Mouse (Mus musculus): ENCODE results near the gene Gsdma3. TPM values are rescaled to one million over a fixed set of nuclear protein-coding genes. Genes with fewer than 3 reads are reported as not detected.
A peak's percentile ranks its signal among the peaks of the same experiment; 100 is the strongest.

The Gsdma3 gene
- polyA plus RNA-seq, 1 experiment: 1.1 TPM

DNA sequence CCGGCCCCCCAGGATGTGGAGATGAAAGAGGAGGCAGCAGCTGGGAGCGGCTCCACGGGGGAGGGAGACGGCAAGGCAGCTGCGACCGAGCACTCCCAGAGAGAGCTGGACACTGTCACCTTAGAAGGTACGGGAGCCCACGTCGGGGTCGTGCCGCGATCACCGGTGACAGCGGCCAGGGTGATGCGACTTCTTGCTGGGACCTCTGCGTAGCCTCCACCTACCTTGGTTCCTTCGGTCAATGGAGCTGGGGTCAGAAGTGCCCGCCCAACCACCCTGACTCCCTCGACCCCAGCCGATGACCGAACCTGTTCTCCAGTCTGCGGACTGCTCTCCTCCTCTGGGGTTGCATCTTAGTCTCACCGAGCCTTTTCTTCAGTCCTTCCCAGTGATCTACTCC, 56.7 kb downstream of the Gsdma3 start:
- H3K27ac ChIP-seq (ENCODE audit: control insufficient read depth, insufficient read depth, low read length): no peak overlapping the region
- H3K36me3 ChIP-seq (ENCODE audit: control insufficient read depth, insufficient read depth, low read length): peaks cover 24% of the 10 kb centered on the region
- peak overlapping the region; percentile 71 for H3K4me3 ChIP-seq (ENCODE audit: control insufficient read depth, insufficient read depth, low read length)
- no peak for DNase-seq
- H3K4me1 ChIP-seq (replicated peaks; ENCODE audit: control insufficient read depth, insufficient read depth, low read length): peaks cover 2% of the 10 kb centered on the region; the same call in 1 of the 2 replicates
- TF ChIP-seq POLR2A (IDR thresholded peaks at IDR 0.05; ENCODE audit: control insufficient read depth, extremely low read depth, insufficient read depth, low read length, poor library complexity) (no peak), CTCF (IDR thresholded peaks at IDR 0.05; ENCODE audit: borderline replicate concordance, control insufficient read depth, extremely low read depth, insufficient read depth, low read length, poor library complexity) (no peak)
- under 1% methylated on average over 23 of the region's 23 CpGs for WGBS
- H3K27me3 ChIP-seq (ENCODE audit: control insufficient read depth, insufficient read depth, low read length): no peaks in the 10 kb centered on the region

DNA sequence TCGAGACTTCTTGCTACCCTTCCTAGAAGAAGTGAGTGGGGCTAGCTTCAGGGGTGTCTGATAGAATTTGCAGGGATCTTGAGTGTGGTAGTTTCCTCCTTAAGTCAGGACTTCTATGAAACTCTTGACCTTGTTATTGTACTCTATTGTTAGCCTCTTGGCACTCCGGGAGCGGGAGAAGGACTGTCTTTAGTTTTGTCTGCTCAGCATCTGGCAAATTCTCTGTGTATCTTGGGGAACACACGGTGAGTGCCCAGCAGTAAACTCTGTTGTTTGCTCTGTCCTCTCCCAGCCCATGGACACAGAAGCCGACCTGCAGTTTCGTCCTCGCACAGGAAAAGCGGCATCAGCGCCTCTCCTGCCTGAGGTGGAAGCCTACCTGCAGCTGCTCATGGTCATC, 59.5 kb downstream of the Gsdma3 start:
- H3K4me1 ChIP-seq (replicated peaks; ENCODE audit: control insufficient read depth, insufficient read depth, low read length): peaks cover 2% of the 10 kb centered on the region; the same call in 1 of the 2 replicates
- TF ChIP-seq POLR2A (IDR thresholded peaks at IDR 0.05; ENCODE audit: control insufficient read depth, extremely low read depth, insufficient read depth, low read length, poor library complexity) (no peak), CTCF (IDR thresholded peaks at IDR 0.05; ENCODE audit: borderline replicate concordance, control insufficient read depth, extremely low read depth, insufficient read depth, low read length, poor library complexity) (no peak)
- no peak overlapping the region for H3K4me3 ChIP-seq (ENCODE audit: control insufficient read depth, insufficient read depth, low read length)
- WGBS: 97% methylated on average over 9 of the region's 9 CpGs
- H3K36me3 ChIP-seq (ENCODE audit: control insufficient read depth, insufficient read depth, low read length): peaks cover 43% of the 10 kb centered on the region
- H3K27ac ChIP-seq (ENCODE audit: control insufficient read depth, insufficient read depth, low read length): no peak overlapping the region
- no peaks in the 10 kb centered on the region for H3K27me3 ChIP-seq (ENCODE audit: control insufficient read depth, insufficient read depth, low read length)
- no peak for DNase-seq

DNA sequence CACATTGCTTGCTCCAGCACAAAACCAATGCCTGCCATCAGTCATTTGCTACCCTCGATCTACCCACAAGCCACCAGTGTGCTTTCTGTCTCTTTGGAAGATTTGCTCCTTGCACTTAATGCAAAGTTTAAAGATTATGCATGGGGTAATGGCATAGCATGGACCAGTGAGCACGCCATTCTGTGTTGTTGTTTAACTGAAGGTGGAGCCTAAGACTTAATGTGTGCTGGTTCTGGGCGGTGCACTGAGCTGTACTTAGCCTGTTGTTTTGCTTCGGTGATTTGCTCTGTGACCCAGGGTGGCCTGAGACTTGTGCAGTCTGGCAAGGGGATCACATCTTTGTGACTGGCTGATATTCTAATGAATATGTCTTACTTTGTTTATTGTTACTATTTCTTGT, 60.8 kb downstream of the Gsdma3 start:
- TF ChIP-seq CTCF (IDR thresholded peaks at IDR 0.05; ENCODE audit: borderline replicate concordance, control insufficient read depth, extremely low read depth, insufficient read depth, low read length, poor library complexity): no peak
- TF ChIP-seq POLR2A (IDR thresholded peaks at IDR 0.05; ENCODE audit: control insufficient read depth, extremely low read depth, insufficient read depth, low read length, poor library complexity): no peak
- no peaks in the 10 kb centered on the region for H3K4me1 ChIP-seq (replicated peaks; ENCODE audit: control insufficient read depth, insufficient read depth, low read length)

More for the DNA sequence above, 60.8 kb downstream of the Gsdma3 start:
- no peak for DNase-seq
- Histone ChIP-seq H3K4me3 (ENCODE audit: control insufficient read depth, insufficient read depth, low read length) (no peak overlapping the region), H3K27ac (ENCODE audit: control insufficient read depth, insufficient read depth, low read length) (no peak overlapping the region), H3K36me3 (ENCODE audit: control insufficient read depth, insufficient read depth, low read length) (peaks cover 56% of the 10 kb centered on the region), H3K27me3 (ENCODE audit: control insufficient read depth, insufficient read depth, low read length) (no peaks in the 10 kb centered on the region)
- WGBS: 96% methylated on average over 4 of the region's 4 CpGs

Other genes with a start within 250 kb of the Gsdma3 start
- 9.9 and 83.8 TPM in 2 replicates for gene Tcap, start 242.5 kb upstream of the Gsdma3 start, polyA plus RNA-seq (2012; rRNA removed)
- gene Pnmt, start 239.9 kb upstream of the Gsdma3 start, polyA plus RNA-seq (2012; rRNA removed): 0.77 and 1.3 TPM in 2 replicates
- 51.8 and 52.5 TPM in 2 replicates for gene Pgap3, start 225.9 kb upstream of the Gsdma3 start, polyA plus RNA-seq (2012; rRNA removed)
- 6.0 and 6.6 TPM in 2 replicates for gene Erbb2, start 213.9 kb upstream of the Gsdma3 start, polyA plus RNA-seq (2012; rRNA removed)
- 70.5 and 96.7 TPM in 2 replicates for gene Mien1, start 187.4 kb upstream of the Gsdma3 start, polyA plus RNA-seq (2012; rRNA removed)
- gene Grb7, start 180.0 kb upstream of the Gsdma3 start, polyA plus RNA-seq (2012; rRNA removed): 6.7 and 6.8 TPM in 2 replicates
- 143 and 183 TPM in 2 replicates for gene Ikzf3, start 80.3 kb upstream of the Gsdma3 start, polyA plus RNA-seq (2012; rRNA removed)
- gene Zpbp2, start 75.3 kb upstream of the Gsdma3 start, polyA plus RNA-seq (2012; rRNA removed): 1.1 and 1.2 TPM in 2 replicates
- gene Ormdl3, start 39.0 kb upstream of the Gsdma3 start, polyA plus RNA-seq (2012; rRNA removed): 66.8 and 74.6 TPM in 2 replicates
- gene Lrrc3c, start 28.1 kb upstream of the Gsdma3 start, polyA plus RNA-seq (2012; rRNA removed): not detected in 2 replicates
- not detected in 2 replicates for gene Gm12355, start 699 bp upstream of the Gsdma3 start, polyA plus RNA-seq (2012; rRNA removed)
- 0.17 and 0.81 TPM in 2 replicates for gene Gsdma2, start 20.4 kb downstream of the Gsdma3 start, polyA plus RNA-seq (2012; rRNA removed)
- gene Gsdma, start 38.0 kb downstream of the Gsdma3 start, polyA plus RNA-seq (2012; rRNA removed): 0.71 and 0.75 TPM in 2 replicates
- 293 and 303 TPM in 2 replicates for gene Psmd3, start 56.2 kb downstream of the Gsdma3 start, polyA plus RNA-seq (2012; rRNA removed)
- 0.14 and 0.22 TPM in 2 replicates for gene Csf3, start 74.9 kb downstream of the Gsdma3 start, polyA plus RNA-seq (2012; rRNA removed)
- 179 and 196 TPM in 2 replicates for gene Med24, start 103.1 kb downstream of the Gsdma3 start, polyA plus RNA-seq (2012; rRNA removed)
- 36.8 and 41.5 TPM in 2 replicates for gene Thra, start 114.3 kb downstream of the Gsdma3 start, polyA plus RNA-seq (2012; rRNA removed)
- gene Nr1d1, start 149.0 kb downstream of the Gsdma3 start, polyA plus RNA-seq (2012; rRNA removed): 34.4 and 37.7 TPM in 2 replicates
- 50.3 and 66.0 TPM in 2 replicates for gene Msl1, start 169.2 kb downstream of the Gsdma3 start, polyA plus RNA-seq (2012; rRNA removed)
- gene Casc3, start 178.5 kb downstream of the Gsdma3 start, polyA plus RNA-seq (2012; rRNA removed): 66.5 and 72.2 TPM in 2 replicates
- gene Rapgefl1, start 210.4 kb downstream of the Gsdma3 start, polyA plus RNA-seq (2012; rRNA removed): 8.5 and 11.6 TPM in 2 replicates
- 23.9 and 30.3 TPM in 2 replicates for gene Wipf2, start 237.3 kb downstream of the Gsdma3 start, polyA plus RNA-seq (2012; rRNA removed)